Mouse (Mus musculus) lung, adult 2 months (tissue): ENCODE results near the gene Hagh.

ENCODE experiments used
- CTCF ChIP-seq: fragments of 200-500 bp; IDR thresholded peaks from 2 replicates; pipeline ENCODE4 v1.5.1; 2011; ENCODE audit warnings: mild to moderate bottlenecking, low read length, control low read depth; ENCODE audit not compliant: insufficient read depth
- POLR2A ChIP-seq: fragments of 200-500 bp; IDR thresholded peaks from 2 replicates; pipeline ENCODE4 v1.6.1; 2011; ENCODE audit warnings: low read depth, mild to moderate bottlenecking, control low read depth, low read length, borderline replicate concordance; ENCODE audit errors: extremely low read depth

DNA sequence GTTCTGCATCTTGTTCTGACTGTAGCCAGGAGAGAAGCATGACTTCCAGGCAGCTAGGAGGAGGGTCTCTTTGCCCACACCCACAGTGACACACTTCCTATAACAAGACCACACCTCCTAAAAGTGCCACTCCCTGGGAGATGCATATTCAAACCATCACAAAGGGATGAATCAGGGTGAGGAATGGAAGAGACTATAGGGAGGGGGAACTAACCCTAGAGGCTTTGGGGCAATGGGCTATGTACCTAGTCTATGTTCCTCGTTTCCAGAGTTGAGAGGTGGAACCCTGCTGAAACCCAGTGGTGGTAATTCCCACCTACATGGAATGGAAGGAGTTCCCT lies 34.4 kb downstream of the Hagh start:
- TF ChIP-seq CTCF: no peak
- TF ChIP-seq POLR2A: no peak
